Mouse (Mus musculus) ES-Bruce4 (cell line): ENCODE data around the gene Nek8. TPM values are rescaled to one million over a fixed set of nuclear protein-coding genes. Genes with fewer than 3 reads are reported as not detected.

Source experiments
- H3K27ac ChIP-seq: 2 replicates; pipeline ENCODE4 v1.5.1; 2012; ENCODE audit warnings: low read length, inconsistent platforms; ENCODE audit not compliant: insufficient read depth
- H3K27me3 ChIP-seq: 2 replicates; pipeline ENCODE4 v1.6.1; 2012; ENCODE audit warnings: mild to moderate bottlenecking, low read length, inconsistent platforms; ENCODE audit not compliant: control insufficient read depth, poor library complexity, insufficient read depth, severe bottlenecking
- H3K36me3 ChIP-seq: 2 replicates; pipeline ENCODE4 v1.6.1; 2012; ENCODE audit warnings: inconsistent platforms, mild to moderate bottlenecking, low read length, moderate library complexity; ENCODE audit not compliant: control insufficient read depth, poor library complexity, insufficient read depth, severe bottlenecking
- H3K4me1 ChIP-seq: one replicate; pipeline ENCODE4 v1.8.1; 2011; ENCODE audit warnings: low read length; ENCODE audit not compliant: control insufficient read depth, insufficient read depth
- H3K4me3 ChIP-seq: 2 replicates; pipeline ENCODE4 v1.5.1; 2011; ENCODE audit warnings: low read depth, mild to moderate bottlenecking, low read length
- H3K9ac ChIP-seq: 2 replicates; pipeline ENCODE4 v1.6.1; 2012; ENCODE audit warnings: low read depth, mild to moderate bottlenecking, inconsistent platforms; ENCODE audit not compliant: poor library complexity, severe bottlenecking
- H3K9me3 ChIP-seq: replicated peaks from 2 replicates; pipeline ENCODE4 v1.6.1; 2012; ENCODE audit warnings: mild to moderate bottlenecking, low read length, inconsistent platforms; ENCODE audit not compliant: control insufficient read depth, poor library complexity, insufficient read depth, severe bottlenecking
- CTCF ChIP-seq: IDR thresholded peaks from one replicate; pipeline ENCODE4 v1.8.1; 2011; ENCODE audit warnings: low read depth, low read length
- EP300 ChIP-seq: IDR thresholded peaks from 2 replicates; pipeline ENCODE4 v1.6.1; 2011; ENCODE audit warnings: low read depth, low read length; ENCODE audit not compliant: insufficient read depth
- POLR2A ChIP-seq: IDR thresholded peaks from one replicate; pipeline ENCODE4 v1.8.1; 2011; ENCODE audit warnings: low read length; ENCODE audit not compliant: insufficient read depth
- polyA plus RNA-seq: library from polyadenylated mRNA; stranded (reverse); fragments of >200 nt; gene quantifications from 2 replicates; pipeline ENCODE4 v1.2.4, GENCODE M21; 2011; ENCODE audit warnings: low read depth; ENCODE audit not compliant: missing spikeins, insufficient read depth, insufficient read length

Gene Nek8
- polyA plus RNA-seq, 1 experiment: 18.1 TPM

DNA sequence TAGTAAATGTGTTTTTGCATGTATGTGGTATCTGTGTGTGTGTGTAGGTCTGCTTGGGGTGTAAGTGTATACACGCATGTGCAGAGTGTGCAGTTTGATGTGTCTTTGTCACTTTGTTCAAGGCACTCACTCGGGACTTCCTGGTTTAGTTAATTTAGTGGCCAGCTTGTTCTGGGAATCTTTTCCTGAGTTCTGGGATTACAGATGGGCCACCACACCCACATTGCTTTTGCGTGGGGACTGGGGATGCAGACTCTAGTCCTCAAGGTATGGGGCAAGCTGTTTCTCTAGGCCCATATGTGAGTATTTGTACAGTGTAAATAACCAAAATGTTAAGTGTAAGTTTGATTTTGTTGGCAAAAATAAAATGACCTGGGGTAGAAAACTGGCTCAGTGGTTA, 42.1 kb downstream of the Nek8 start:
- TF ChIP-seq POLR2A (no peak), EP300 (no peak), CTCF (no peak)
- H3K4me3 ChIP-seq: no peak overlapping the region
- H3K36me3 ChIP-seq: no peaks in the 10 kb centered on the region
- no peaks in the 10 kb centered on the region for H3K9me3 ChIP-seq
- no peak overlapping the region for H3K27ac ChIP-seq
- H3K27me3 ChIP-seq: no peaks in the 10 kb centered on the region
- H3K9ac ChIP-seq: no peak overlapping the region
- no peaks in the 10 kb centered on the region for H3K4me1 ChIP-seq

DNA sequence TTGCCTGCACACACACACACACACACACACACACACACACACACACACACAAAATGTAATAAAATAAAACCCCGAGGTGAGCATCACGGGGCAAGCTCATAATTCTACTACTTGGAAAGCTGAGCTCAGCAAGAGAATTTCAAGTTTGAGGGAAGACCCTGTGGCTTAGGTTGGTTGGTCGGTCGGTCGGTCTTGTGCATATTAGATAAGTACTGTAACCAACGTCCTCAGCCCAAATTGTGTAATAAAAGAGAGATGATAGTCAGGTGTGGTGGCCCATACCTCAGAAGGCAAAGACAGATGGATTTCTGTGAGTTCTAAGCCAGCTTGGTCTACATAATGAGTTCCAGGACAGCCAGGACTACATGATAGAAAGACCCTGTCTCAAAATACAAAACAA, 42.6 kb downstream of the Nek8 start:
- no peaks in the 10 kb centered on the region for H3K9me3 ChIP-seq
- no peak for TF ChIP-seq EP300
- TF ChIP-seq CTCF: no peak
- no peak for TF ChIP-seq POLR2A
- H3K4me3 ChIP-seq: no peak overlapping the region
- H3K27ac ChIP-seq: no peak overlapping the region
- H3K4me1 ChIP-seq: no peaks in the 10 kb centered on the region
- H3K27me3 ChIP-seq: no peaks in the 10 kb centered on the region
- H3K36me3 ChIP-seq: no peaks in the 10 kb centered on the region
- no peak overlapping the region for H3K9ac ChIP-seq

DNA sequence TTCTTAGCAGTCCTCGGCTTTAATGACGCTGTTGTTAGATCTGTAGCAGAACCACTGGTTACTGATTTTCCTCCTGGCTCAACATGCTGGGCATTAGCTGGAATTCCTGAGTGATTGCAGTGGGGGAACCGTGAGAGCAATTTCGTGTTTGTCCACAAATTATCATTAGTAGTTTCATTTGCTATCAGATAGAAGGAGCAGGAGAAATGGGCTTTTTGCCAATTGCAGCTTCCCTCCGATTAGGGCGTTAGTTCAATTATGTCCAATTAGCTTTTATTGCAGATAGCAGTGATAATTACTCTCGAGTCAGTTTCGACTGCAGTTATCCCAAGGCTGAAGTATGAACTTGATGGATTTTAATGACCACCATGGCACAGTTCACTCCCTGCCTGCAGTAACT, 47.0 kb downstream of the Nek8 start:
- TF ChIP-seq POLR2A (no peak), CTCF (no peak), EP300 (no peak)

DNA sequence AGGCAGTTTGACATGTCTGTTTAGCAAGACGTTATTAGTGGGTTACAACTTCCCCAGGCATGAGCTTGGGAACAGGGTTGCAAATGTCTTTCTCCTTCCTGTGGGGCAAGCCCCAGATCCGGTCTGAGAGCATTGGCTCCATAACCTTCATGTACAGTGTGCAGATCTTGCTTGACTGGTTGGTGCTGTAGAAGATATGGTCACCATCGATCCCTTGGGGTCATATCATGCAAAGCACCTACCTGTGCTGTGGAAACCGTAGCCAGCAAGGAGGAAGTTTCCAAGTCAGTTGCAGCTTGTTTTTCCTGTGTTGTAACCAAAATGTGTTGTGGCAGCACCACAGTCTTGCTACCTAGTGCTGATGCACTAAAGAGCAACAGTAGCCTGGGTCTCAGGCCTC, 49.7 kb downstream of the Nek8 start:
- no peak overlapping the region for H3K27ac ChIP-seq
- no peaks in the 10 kb centered on the region for H3K9me3 ChIP-seq
- H3K27me3 ChIP-seq: no peaks in the 10 kb centered on the region

More for the DNA sequence above, 47.0 kb downstream of the Nek8 start:
- H3K27ac ChIP-seq: no peak overlapping the region
- no peaks in the 10 kb centered on the region for H3K9me3 ChIP-seq
- no peak overlapping the region for H3K4me3 ChIP-seq
- no peaks in the 10 kb centered on the region for H3K27me3 ChIP-seq
- no peak overlapping the region for H3K9ac ChIP-seq
- no peaks in the 10 kb centered on the region for H3K4me1 ChIP-seq
- H3K36me3 ChIP-seq: no peaks in the 10 kb centered on the region

DNA sequence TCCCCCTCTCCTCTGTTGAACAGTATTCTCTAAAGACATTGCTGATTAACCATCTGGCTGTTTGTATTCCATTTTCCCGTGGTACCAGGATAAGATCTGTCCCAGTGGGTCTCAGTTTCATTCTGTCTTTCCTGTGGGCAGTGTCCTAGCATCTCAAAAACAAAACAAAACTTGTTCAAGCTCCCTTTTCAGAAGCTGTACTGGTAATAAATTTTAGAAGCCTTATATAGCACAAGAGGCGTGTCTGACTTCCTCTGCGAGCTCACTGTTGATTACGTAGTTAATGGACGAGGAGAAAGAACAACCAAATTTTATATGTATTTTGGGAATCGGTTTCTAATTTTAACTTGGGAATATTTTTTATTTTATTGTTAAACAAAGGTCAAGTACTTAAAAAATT, 50.8 kb downstream of the Nek8 start:
- no peak overlapping the region for H3K4me3 ChIP-seq
- no peak for TF ChIP-seq CTCF
- no peak for TF ChIP-seq POLR2A
- no peak for TF ChIP-seq EP300

More for the DNA sequence above, 49.7 kb downstream of the Nek8 start:
- Histone ChIP-seq H3K9ac (no peak overlapping the region), H3K4me1 (no peaks in the 10 kb centered on the region), H3K4me3 (no peak overlapping the region), H3K36me3 (no peaks in the 10 kb centered on the region)
- TF ChIP-seq EP300 (no peak), POLR2A (no peak), CTCF (no peak)

DNA sequence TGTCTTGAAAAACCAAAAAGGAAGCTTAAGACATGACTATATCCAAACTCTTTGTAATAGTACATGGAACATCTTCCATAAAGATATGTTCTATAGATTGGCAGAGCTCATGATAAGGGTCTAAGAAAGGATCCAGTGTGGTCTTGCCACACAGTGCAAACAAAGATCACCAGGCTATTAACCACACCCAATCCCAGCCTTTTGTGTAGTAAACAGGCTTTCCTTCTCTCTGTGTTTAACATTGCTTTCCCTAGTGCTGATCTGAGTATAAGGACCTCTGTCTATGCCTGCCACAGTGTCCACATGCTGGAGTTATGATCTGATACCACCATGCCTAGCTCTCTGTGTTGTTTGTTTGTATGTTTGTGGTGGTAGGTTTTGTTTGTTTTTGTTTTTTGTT, 52.7 kb downstream of the Nek8 start:
- Histone ChIP-seq H3K27me3 (no peaks in the 10 kb centered on the region), H3K36me3 (no peaks in the 10 kb centered on the region), H3K9ac (no peak overlapping the region), H3K4me3 (no peak overlapping the region), H3K4me1 (no peaks in the 10 kb centered on the region), H3K27ac (peak overlapping the region; percentile 13; the same call in 1 of the 2 replicates), H3K9me3 (no peaks in the 10 kb centered on the region)
- TF ChIP-seq CTCF: no peak
- no peak for TF ChIP-seq POLR2A
- no peak for TF ChIP-seq EP300

More for the DNA sequence above, 50.8 kb downstream of the Nek8 start:
- Histone ChIP-seq H3K9ac (no peak overlapping the region), H3K36me3 (no peaks in the 10 kb centered on the region), H3K27me3 (no peaks in the 10 kb centered on the region), H3K9me3 (no peaks in the 10 kb centered on the region), H3K27ac (no peak overlapping the region), H3K4me1 (no peaks in the 10 kb centered on the region)

DNA sequence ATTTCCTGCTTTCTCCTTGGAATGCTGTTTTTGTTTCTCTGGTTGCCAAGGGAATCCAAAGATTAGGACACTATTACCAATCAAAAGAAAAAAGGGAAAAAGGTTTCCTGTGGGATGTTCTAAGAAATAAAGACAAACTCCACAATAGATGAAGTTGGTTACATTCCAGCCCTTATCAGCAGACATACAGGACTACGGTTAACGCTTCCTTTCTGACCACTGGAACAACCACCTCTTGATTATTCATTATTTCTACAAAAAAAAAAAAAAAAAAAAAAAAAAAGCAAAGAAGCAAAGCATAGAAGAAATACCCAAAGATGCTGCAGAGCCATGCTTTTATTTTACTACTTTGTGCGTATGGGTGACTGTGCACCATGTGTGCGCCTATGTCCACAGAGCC, 53.7 kb downstream of the Nek8 start:
- Histone ChIP-seq H3K9me3 (no peaks in the 10 kb centered on the region), H3K9ac (no peak overlapping the region), H3K36me3 (no peaks in the 10 kb centered on the region), H3K4me1 (no peaks in the 10 kb centered on the region), H3K4me3 (no peak overlapping the region), H3K27me3 (no peaks in the 10 kb centered on the region), H3K27ac (no peak overlapping the region)
- TF ChIP-seq POLR2A: no peak
- TF ChIP-seq EP300: no peak
- no peak for TF ChIP-seq CTCF
